Mouse (Mus musculus) megakaryocyte, embryonic 14.5 days (primary cell): ENCODE measurements around the gene Gna13.

ENCODE experiments used
- FLI1 ChIP-seq: IDR thresholded peaks from 2 replicates; pipeline ENCODE4 v1.6.1; 2012; ENCODE audit warnings: low read length, inconsistent platforms, mixed read lengths
- GATA1 ChIP-seq: IDR thresholded peaks from 3 replicates; pipeline ENCODE4 v1.6.1; 2012; ENCODE audit warnings: mixed read lengths, low read length, inconsistent platforms, borderline replicate concordance

GRCm38 (mm10) chr11:109364337-109364736 lies 1.7 kb downstream of the Gna13 start:
- TF ChIP-seq GATA1 (no peak), FLI1 (no peak)
